Mouse (Mus musculus) hindbrain, embryonic 10.5 days (tissue): ENCODE data around the gene Gpd1l. TPM values are rescaled to one million over a fixed set of nuclear protein-coding genes. Genes with fewer than 3 reads are reported as not detected.

Source experiments
- DNase-seq: peaks from one replicate; pipeline ENCODE4 v3.0.0-alpha.2; 2017; ENCODE audit warnings: low spot score
- H3K27ac ChIP-seq: fragments of 300-500 bp; sonication (generic); 2 replicates; pipeline ENCODE4 v1.5.1; 2016; ENCODE audit warnings: mild to moderate bottlenecking, moderate library complexity
- H3K27me3 ChIP-seq: fragments of 300-500 bp; sonication (generic); 2 replicates; pipeline ENCODE4 v1.6.1; 2016; ENCODE audit warnings: mild to moderate bottlenecking; ENCODE audit not compliant: poor library complexity, insufficient read depth, severe bottlenecking
- H3K36me3 ChIP-seq: fragments of 300-500 bp; sonication (generic); 2 replicates; pipeline ENCODE4 v1.6.1; 2016; ENCODE audit warnings: mild to moderate bottlenecking, moderate library complexity
- H3K4me1 ChIP-seq: fragments of 300-500 bp; sonication (generic); replicated peaks from 2 replicates; pipeline ENCODE4 v1.6.1; 2016; ENCODE audit warnings: mild to moderate bottlenecking
- H3K4me3 ChIP-seq: fragments of 300-500 bp; sonication (generic); 2 replicates; pipeline ENCODE4 v1.5.1; 2016; ENCODE audit warnings: mild to moderate bottlenecking, moderate library complexity
- H3K9me3 ChIP-seq: fragments of 300-500 bp; sonication (generic); 2 replicates; pipeline ENCODE4 v1.6.1; 2016; ENCODE audit warnings: mild to moderate bottlenecking, moderate library complexity
- WGBS: fragments of 180-500 bp; shearing (Covaris S2); methylation state at CpG from one replicate; pipeline ENCODE4 v1.1.7; 2016; 5-methylcytosine and 5-hydroxymethylcytosine counted together
- polyA plus RNA-seq: library from polyadenylated mRNA; unstranded; fragments of >200 nt; fragmentation: Nextera tagmentation; extraction: Ambion mirVana; gene quantifications from 2 replicates; pipeline ENCODE4 v1.2.1, GENCODE M21; 2016

Gpd1l gene
- polyA plus RNA-seq, 1 experiment from 2014 or later, result 16.0 TPM

- Histone ChIP-seq H3K36me3 (no peaks in the 10 kb centered on the region), H3K4me1 (peaks cover 9% of the 10 kb centered on the region; the same call in 1 of the 2 replicates), H3K27me3 (no peaks in the 10 kb centered on the region), H3K4me3 (no peak overlapping the region), H3K9me3 (no peaks in the 10 kb centered on the region), H3K27ac (no peak overlapping the region)
- no peak for DNase-seq
- WGBS, result 77% methylated on average over 11 of the region's 11 CpGs
Measured at GRCm38 (mm10) chr9:114855327-114855726, 78.5 kb downstream of the Gpd1l start.

GRCm38 (mm10) chr9:114854686-114855085 is 79.1 kb downstream of the Gpd1l start:
- no peak overlapping the region for H3K27ac ChIP-seq
- peaks cover 9% of the 10 kb centered on the region; the same call in 1 of the 2 replicates for H3K4me1 ChIP-seq
- H3K4me3 ChIP-seq, result no peak overlapping the region
- DNase-seq, result no peak
- no peaks in the 10 kb centered on the region for H3K36me3 ChIP-seq
- 74% methylated on average over 9 of the region's 9 CpGs for WGBS
- no peaks in the 10 kb centered on the region for H3K9me3 ChIP-seq
- H3K27me3 ChIP-seq, result no peaks in the 10 kb centered on the region

GRCm38 (mm10) chr9:114853336-114853735 is 80.5 kb downstream of the Gpd1l start:
- peaks cover 9% of the 10 kb centered on the region; the same call in 1 of the 2 replicates for H3K4me1 ChIP-seq
- H3K4me3 ChIP-seq, result no peak overlapping the region
- no peak for DNase-seq
- H3K9me3 ChIP-seq, result no peaks in the 10 kb centered on the region
- 87% methylated on average over 15 of the region's 15 CpGs for WGBS
- no peak overlapping the region for H3K27ac ChIP-seq
- H3K36me3 ChIP-seq, result no peaks in the 10 kb centered on the region
- H3K27me3 ChIP-seq, result no peaks in the 10 kb centered on the region

- peaks cover 9% of the 10 kb centered on the region; the same call in 1 of the 2 replicates for H3K4me1 ChIP-seq
- no peaks in the 10 kb centered on the region for H3K36me3 ChIP-seq
- 76% methylated on average over 8 of the region's 8 CpGs for WGBS
- H3K27me3 ChIP-seq, result no peaks in the 10 kb centered on the region
- H3K27ac ChIP-seq, result no peak overlapping the region
- H3K9me3 ChIP-seq, result no peaks in the 10 kb centered on the region
- no peak for DNase-seq
- H3K4me3 ChIP-seq, result no peak overlapping the region
Measured at GRCm38 (mm10) chr9:114851419-114852190, 82.2 kb downstream of the Gpd1l start.

Other genes starting within 250 kb of the Gpd1l start
- gene Dync1li1, start 245.2 kb downstream of the Gpd1l start, polyA plus RNA-seq, result 99.8 and 122 TPM in 2 replicates
- gene Cmtm6, start 202.9 kb downstream of the Gpd1l start, polyA plus RNA-seq, result 23.8 and 30.0 TPM in 2 replicates
- 96.0 and 108 TPM in 2 replicates for gene Cmtm7, start 152.1 kb downstream of the Gpd1l start, polyA plus RNA-seq
- 31.7 and 35.3 TPM in 2 replicates for gene Cmtm8, start 89.8 kb downstream of the Gpd1l start, polyA plus RNA-seq
- gene Osbpl10, start 44.6 kb upstream of the Gpd1l start, polyA plus RNA-seq, result 1.00 and 1.6 TPM in 2 replicates
- 272 TPM in 2 replicates for gene Rps27rt, start 48.8 kb upstream of the Gpd1l start, polyA plus RNA-seq